Mouse (Mus musculus): ENCODE measurements around the gene Nono.
"Not testable (repeated sequence)": the region's sequence is repeated elsewhere in the genome, so short reads cannot be mapped to it uniquely, and the experiment has no call there.

Gene Nono

GRCm38 (mm10) chrX:101481604-101482350 is 52.7 kb downstream of the Nono start:
- no peak for DNase-seq (ENCODE audit: extremely low read depth, low read depth, low spot score)

GRCm38 (mm10) chrX:101486487-101487152 is 57.5 kb downstream of the Nono start:
- DNase-seq (ENCODE audit: extremely low read depth, low read depth, low spot score), result not testable (repeated sequence)

Measured in fat pad, adult 2 months (tissue).